Mouse (Mus musculus) heart, adult 2 months (tissue): ENCODE results near the gene Lingo2.

Experiments
- CTCF ChIP-seq: fragments of 200-600 bp; IDR thresholded peaks from 2 replicates; pipeline ENCODE4 v1.8.1; 2022; ENCODE audit warnings: antibody characterized with exemption, mild to moderate bottlenecking, moderate library complexity
- POLR2A ChIP-seq: fragments of 200-500 bp; IDR thresholded peaks from 2 replicates; pipeline ENCODE4 v1.6.1; 2011; ENCODE audit warnings: mild to moderate bottlenecking, low read depth, low read length, control low read depth; ENCODE audit not compliant: insufficient read depth

- TF ChIP-seq POLR2A (no peak), CTCF (no peak)
Measured at GRCm38 (mm10) chr4:36874781-36875180, 76.8 kb downstream of the Lingo2 start.
